Mouse (Mus musculus): ENCODE measurements around the gene Gns. TPM values are rescaled to one million over a fixed set of nuclear protein-coding genes. Genes with fewer than 3 reads are reported as not detected.

Gene Gns
- polyA plus RNA-seq, 1 experiment = 42.6 TPM

- DNase-seq (ENCODE audit: low read depth) = no peak
- no peak for TF ChIP-seq POLR2A (IDR thresholded peaks at IDR 0.05; ENCODE audit: borderline replicate concordance, extremely low read depth, insufficient read depth, insufficient read length, poor library complexity, severe bottlenecking)
- no peak for TF ChIP-seq CTCF (IDR thresholded peaks at IDR 0.05; ENCODE audit: borderline replicate concordance, extremely low read depth, insufficient read depth, insufficient read length)
Observed at GRCm38 (mm10) chr10:121367271-121367670, 2.4 kb downstream of the Gns start.

- no peak for TF ChIP-seq POLR2A (IDR thresholded peaks at IDR 0.05; ENCODE audit: borderline replicate concordance, extremely low read depth, insufficient read depth, insufficient read length, poor library complexity, severe bottlenecking)
- TF ChIP-seq CTCF (IDR thresholded peaks at IDR 0.05; ENCODE audit: borderline replicate concordance, extremely low read depth, insufficient read depth, insufficient read length) = no peak
- no peak for DNase-seq (ENCODE audit: low read depth)
Observed at GRCm38 (mm10) chr10:121367780-121368179, 2.9 kb downstream of the Gns start.

GRCm38 (mm10) chr10:121368783-121369465, 4.0 kb downstream of the Gns start:
- DNase-seq (ENCODE audit: low read depth) = no peak
- no peak for TF ChIP-seq CTCF (IDR thresholded peaks at IDR 0.05; ENCODE audit: borderline replicate concordance, extremely low read depth, insufficient read depth, insufficient read length)
- no peak for TF ChIP-seq POLR2A (IDR thresholded peaks at IDR 0.05; ENCODE audit: borderline replicate concordance, extremely low read depth, insufficient read depth, insufficient read length, poor library complexity, severe bottlenecking)

- TF ChIP-seq POLR2A (IDR thresholded peaks at IDR 0.05; ENCODE audit: borderline replicate concordance, extremely low read depth, insufficient read depth, insufficient read length, poor library complexity, severe bottlenecking) = no peak
- peak; percentile 34; the same call in 1 of the 2 replicates for TF ChIP-seq CTCF (IDR thresholded peaks at IDR 0.05; ENCODE audit: borderline replicate concordance, extremely low read depth, insufficient read depth, insufficient read length)
- no peak for DNase-seq (ENCODE audit: low read depth)
Observed at GRCm38 (mm10) chr10:121370777-121371176, 5.9 kb downstream of the Gns start.

GRCm38 (mm10) chr10:121374013-121374412, 9.1 kb downstream of the Gns start:
- TF ChIP-seq POLR2A (IDR thresholded peaks at IDR 0.05; ENCODE audit: borderline replicate concordance, extremely low read depth, insufficient read depth, insufficient read length, poor library complexity, severe bottlenecking) (no peak), CTCF (IDR thresholded peaks at IDR 0.05; ENCODE audit: borderline replicate concordance, extremely low read depth, insufficient read depth, insufficient read length) (no peak)
- no peak for DNase-seq (ENCODE audit: low read depth)

GRCm38 (mm10) chr10:121374693-121375620, 10.1 kb downstream of the Gns start:
- DNase-seq (ENCODE audit: low read depth) = no peak

GRCm38 (mm10) chr10:121375649-121376493, 11.0 kb downstream of the Gns start:
- TF ChIP-seq POLR2A (IDR thresholded peaks at IDR 0.05; ENCODE audit: borderline replicate concordance, extremely low read depth, insufficient read depth, insufficient read length, poor library complexity, severe bottlenecking) = no peak
- TF ChIP-seq CTCF (IDR thresholded peaks at IDR 0.05; ENCODE audit: borderline replicate concordance, extremely low read depth, insufficient read depth, insufficient read length) = no peak
- no peak for DNase-seq (ENCODE audit: low read depth)

More at GRCm38 (mm10) chr10:121374693-121375620, 10.1 kb downstream of the Gns start:
- TF ChIP-seq CTCF (IDR thresholded peaks at IDR 0.05; ENCODE audit: borderline replicate concordance, extremely low read depth, insufficient read depth, insufficient read length) = no peak
- no peak for TF ChIP-seq POLR2A (IDR thresholded peaks at IDR 0.05; ENCODE audit: borderline replicate concordance, extremely low read depth, insufficient read depth, insufficient read length, poor library complexity, severe bottlenecking)

- DNase-seq (ENCODE audit: low read depth) = no peak
- TF ChIP-seq POLR2A (IDR thresholded peaks at IDR 0.05; ENCODE audit: borderline replicate concordance, extremely low read depth, insufficient read depth, insufficient read length, poor library complexity, severe bottlenecking) = no peak
- TF ChIP-seq CTCF (IDR thresholded peaks at IDR 0.05; ENCODE audit: borderline replicate concordance, extremely low read depth, insufficient read depth, insufficient read length) = no peak
Observed at GRCm38 (mm10) chr10:121376530-121377271, 11.8 kb downstream of the Gns start.

- DNase-seq (ENCODE audit: low read depth) = no peak
- TF ChIP-seq POLR2A (IDR thresholded peaks at IDR 0.05; ENCODE audit: borderline replicate concordance, extremely low read depth, insufficient read depth, insufficient read length, poor library complexity, severe bottlenecking) (no peak), CTCF (IDR thresholded peaks at IDR 0.05; ENCODE audit: borderline replicate concordance, extremely low read depth, insufficient read depth, insufficient read length) (peak; percentile 35; the same call in 1 of the 2 replicates)
Observed at GRCm38 (mm10) chr10:121379387-121379786, 14.5 kb downstream of the Gns start.

- TF ChIP-seq CTCF (IDR thresholded peaks at IDR 0.05; ENCODE audit: borderline replicate concordance, extremely low read depth, insufficient read depth, insufficient read length) = no peak
- no peak for TF ChIP-seq POLR2A (IDR thresholded peaks at IDR 0.05; ENCODE audit: borderline replicate concordance, extremely low read depth, insufficient read depth, insufficient read length, poor library complexity, severe bottlenecking)
- no peak for DNase-seq (ENCODE audit: low read depth)
Observed at GRCm38 (mm10) chr10:121381280-121381679, 16.4 kb downstream of the Gns start.

All from brain, embryonic 14.5 days (tissue).